Mouse (Mus musculus): Measurements from ENCODE around the gene Slc2a4. TPM values are rescaled to one million over a fixed set of nuclear protein-coding genes. Genes with fewer than 3 reads are reported as not detected.
A peak's percentile ranks its signal among the peaks of the same experiment; 100 is the strongest.

The Slc2a4 gene
- polyA plus RNA-seq, 1 experiment from 2014 or later, result 7.7 TPM

DNA sequence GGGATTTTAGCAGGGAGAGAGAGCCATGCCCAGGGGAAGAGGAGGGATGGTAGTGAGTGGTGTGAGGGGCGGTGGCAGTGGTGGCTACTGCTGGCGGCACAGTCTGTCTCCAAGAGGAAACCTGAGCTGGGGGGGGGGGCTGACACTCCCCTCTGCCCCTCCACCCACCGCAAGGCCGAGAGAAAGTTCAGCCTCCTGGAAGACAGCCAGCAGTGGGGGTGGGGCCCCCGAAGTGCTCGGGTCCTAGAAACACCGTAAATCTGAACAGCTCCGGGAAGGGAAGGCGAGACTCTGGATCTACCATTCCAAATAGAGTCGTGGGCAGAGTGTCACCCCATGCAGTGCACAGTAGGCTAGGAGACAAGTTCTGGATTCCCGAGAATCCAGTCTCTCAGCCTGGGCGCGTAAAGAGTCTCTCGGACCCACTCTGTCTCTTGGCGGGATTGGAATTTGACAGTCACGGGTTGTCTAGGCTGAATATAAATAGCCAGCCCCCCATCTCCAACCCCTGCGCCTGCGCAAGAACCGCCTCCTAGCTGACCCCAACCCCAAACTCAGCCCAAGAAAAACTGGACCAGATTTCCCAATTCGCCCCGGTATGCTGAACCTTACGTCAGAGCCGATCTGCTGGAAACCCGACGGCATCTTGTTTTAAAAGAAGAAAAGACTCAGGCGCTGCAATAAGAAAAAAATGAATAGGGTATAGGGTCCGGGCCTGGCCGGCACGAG lies 487 bp downstream of the Slc2a4 start:
- DNase-seq, result peak; percentile 57
- no peak for TF ChIP-seq CTCF (IDR thresholded peaks at IDR 0.05; ENCODE audit: low read depth)
- no peak for TF ChIP-seq EP300 (IDR thresholded peaks at IDR 0.05; ENCODE audit: low read depth)
- Histone ChIP-seq H3K27me3 (ENCODE audit: insufficient read depth, low read length) (peaks cover 30% of the 10 kb centered on the region; the same call in 1 of the 2 replicates), H3K4me2 (ENCODE audit: low read depth, low read length) (peak overlapping the region; percentile 93), H3K27ac (ENCODE audit: low read depth) (peak overlapping the region; percentile 85), H3K4me3 (ENCODE audit: low read depth, low read length) (peak overlapping the region; percentile 73), H3K9me3 (ENCODE audit: low read length) (no peaks in the 10 kb centered on the region), H3K4me1 (ENCODE audit: insufficient read depth) (peaks cover 20% of the 10 kb centered on the region), H3K9ac (replicated peaks) (peak overlapping the region; percentile 78), H3K36me3 (replicated peaks; ENCODE audit: insufficient read depth, low read length) (peaks cover 10% of the 10 kb centered on the region)
- ATAC-seq, result no peak
- 16% methylated on average over 29 of the region's 29 CpGs for WGBS (ENCODE audit: insufficient replicate concordance)

DNA sequence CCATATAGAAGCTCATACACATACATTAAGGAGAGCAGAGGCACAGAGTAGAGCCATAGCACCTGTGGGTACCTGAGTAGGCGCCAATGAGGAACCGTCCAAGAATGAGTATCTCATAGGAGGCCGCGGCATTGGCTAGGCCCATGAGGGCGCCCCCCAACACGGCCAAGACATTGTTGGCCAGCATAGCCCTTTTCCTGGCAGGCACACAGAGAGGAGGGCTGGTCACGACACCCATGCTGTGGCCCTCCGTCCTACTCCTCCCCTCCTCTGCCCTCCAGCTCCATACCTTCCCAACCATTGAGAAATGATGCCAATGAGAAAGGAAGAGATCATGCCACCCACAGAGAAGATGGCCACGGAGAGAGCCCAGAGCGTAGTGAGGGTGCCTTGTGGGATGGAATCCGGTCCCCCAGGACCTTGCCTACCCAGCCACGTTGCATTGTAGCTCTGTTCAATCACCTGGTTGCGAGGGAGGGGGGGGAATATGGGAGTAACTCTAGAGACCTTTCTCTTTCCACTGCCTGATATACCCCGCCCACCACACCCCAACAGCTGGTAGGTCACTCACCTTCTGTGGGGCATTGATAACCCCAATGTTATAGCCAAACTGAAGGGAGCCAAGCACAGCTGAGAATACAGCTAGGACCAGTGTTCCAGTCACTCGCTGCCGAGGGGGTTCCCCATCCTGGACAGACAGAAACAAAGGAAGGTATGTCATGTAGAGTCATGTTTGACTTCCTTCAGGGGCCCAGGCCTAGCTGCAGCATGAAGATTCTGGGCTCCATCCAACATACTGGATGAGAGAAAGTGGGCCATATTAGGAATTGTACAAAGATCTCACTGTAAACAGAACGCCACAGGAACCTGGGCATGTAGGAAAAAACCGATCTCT lies 1.7 kb downstream of the Slc2a4 start:
- peaks cover 10% of the 10 kb centered on the region for H3K36me3 ChIP-seq (replicated peaks; ENCODE audit: insufficient read depth, low read length)
- ATAC-seq, result peak; percentile 71
- peak overlapping the region; percentile 93 for H3K4me2 ChIP-seq (ENCODE audit: low read depth, low read length)
- peak overlapping the region; percentile 78 for H3K9ac ChIP-seq (replicated peaks)
- H3K27ac ChIP-seq (ENCODE audit: low read depth), result peak overlapping the region; percentile 85
- peak; percentile 85 for TF ChIP-seq EP300 (IDR thresholded peaks at IDR 0.05; ENCODE audit: low read depth)
- TF ChIP-seq CTCF (IDR thresholded peaks at IDR 0.05; ENCODE audit: low read depth), result no peak
- 82% methylated on average over 18 of the region's 18 CpGs for WGBS (ENCODE audit: insufficient replicate concordance)
- H3K27me3 ChIP-seq (ENCODE audit: insufficient read depth, low read length), result peaks cover 22% of the 10 kb centered on the region; the same call in 1 of the 2 replicates
- H3K9me3 ChIP-seq (ENCODE audit: low read length), result no peaks in the 10 kb centered on the region
- peaks cover 20% of the 10 kb centered on the region for H3K4me1 ChIP-seq (ENCODE audit: insufficient read depth)
- peak; percentile 71 for DNase-seq
- H3K4me3 ChIP-seq (ENCODE audit: low read depth, low read length), result peak overlapping the region; percentile 73

DNA sequence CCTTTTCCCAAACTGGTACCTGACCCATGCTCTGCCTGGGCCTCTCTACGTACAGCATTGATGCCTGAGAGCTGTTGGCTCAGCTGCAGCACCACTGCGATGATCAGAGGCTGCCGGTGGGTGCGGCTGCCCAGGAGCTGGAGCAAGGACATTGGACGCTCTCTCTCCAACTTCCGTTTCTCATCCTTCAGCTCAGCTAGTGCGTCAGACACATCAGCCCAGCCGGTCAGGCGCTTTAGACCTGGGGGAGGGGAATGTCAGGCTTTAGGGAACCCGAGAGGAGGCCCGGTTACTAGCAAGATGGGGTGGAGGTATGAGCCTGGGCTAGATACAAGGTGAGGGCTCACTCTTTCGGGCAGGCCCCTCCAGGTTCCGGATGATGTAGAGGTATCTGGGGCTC lies 2.8 kb downstream of the Slc2a4 start:
- peaks cover 20% of the 10 kb centered on the region; the same call in 1 of the 2 replicates for H3K27me3 ChIP-seq (ENCODE audit: insufficient read depth, low read length)
- no peaks in the 10 kb centered on the region for H3K9me3 ChIP-seq (ENCODE audit: low read length)
- no peak for DNase-seq
- WGBS (ENCODE audit: insufficient replicate concordance), result 82% methylated on average over 13 of the region's 13 CpGs
- ATAC-seq, result no peak
- H3K36me3 ChIP-seq (replicated peaks; ENCODE audit: insufficient read depth, low read length), result peaks cover 10% of the 10 kb centered on the region
- H3K4me2 ChIP-seq (ENCODE audit: low read depth, low read length), result peak overlapping the region; percentile 93
- H3K27ac ChIP-seq (ENCODE audit: low read depth), result peak overlapping the region; percentile 85; the same call in 1 of the 2 replicates
- H3K4me1 ChIP-seq (ENCODE audit: insufficient read depth), result peaks cover 20% of the 10 kb centered on the region
- peak overlapping the region; percentile 73 for H3K4me3 ChIP-seq (ENCODE audit: low read depth, low read length)
- no peak for TF ChIP-seq EP300 (IDR thresholded peaks at IDR 0.05; ENCODE audit: low read depth)
- TF ChIP-seq CTCF (IDR thresholded peaks at IDR 0.05; ENCODE audit: low read depth), result no peak
- H3K9ac ChIP-seq (replicated peaks), result no peak overlapping the region; the same call in 1 of the 2 replicates

DNA sequence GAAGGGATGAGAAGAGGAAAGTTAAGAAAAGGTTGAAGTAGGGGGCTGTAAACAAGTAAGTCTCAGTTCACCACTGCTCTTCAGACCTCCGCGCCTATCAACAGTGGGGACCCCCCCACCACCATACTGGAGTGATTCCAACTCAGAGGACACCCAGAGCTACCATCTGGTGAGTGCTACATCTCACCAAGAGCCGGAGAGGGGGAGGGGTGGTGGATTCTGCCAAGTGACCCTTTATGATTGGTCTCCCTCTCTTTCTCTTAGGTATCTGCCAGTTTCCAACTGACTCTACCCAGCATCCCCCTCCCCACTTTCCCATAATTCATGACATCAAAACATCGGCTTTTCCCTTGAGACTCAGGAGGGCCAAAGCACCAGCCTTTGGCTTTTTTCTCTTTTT lies 7.0 kb downstream of the Slc2a4 start:
- Histone ChIP-seq H3K4me1 (ENCODE audit: insufficient read depth) (peaks cover 10% of the 10 kb centered on the region), H3K4me2 (ENCODE audit: low read depth, low read length) (no peak overlapping the region), H3K27me3 (ENCODE audit: insufficient read depth, low read length) (peaks cover 40% of the 10 kb centered on the region), H3K27ac (ENCODE audit: low read depth) (no peak overlapping the region), H3K9me3 (ENCODE audit: low read length) (no peaks in the 10 kb centered on the region), H3K4me3 (ENCODE audit: low read depth, low read length) (no peak overlapping the region), H3K9ac (replicated peaks) (no peak overlapping the region), H3K36me3 (replicated peaks; ENCODE audit: insufficient read depth, low read length) (peaks cover 10% of the 10 kb centered on the region)
- no peak for ATAC-seq
- TF ChIP-seq EP300 (IDR thresholded peaks at IDR 0.05; ENCODE audit: low read depth) (no peak), CTCF (IDR thresholded peaks at IDR 0.05; ENCODE audit: low read depth) (no peak)
- WGBS (ENCODE audit: insufficient replicate concordance), result 83% methylated on average over 4 of the region's 4 CpGs
- DNase-seq, result no peak

DNA sequence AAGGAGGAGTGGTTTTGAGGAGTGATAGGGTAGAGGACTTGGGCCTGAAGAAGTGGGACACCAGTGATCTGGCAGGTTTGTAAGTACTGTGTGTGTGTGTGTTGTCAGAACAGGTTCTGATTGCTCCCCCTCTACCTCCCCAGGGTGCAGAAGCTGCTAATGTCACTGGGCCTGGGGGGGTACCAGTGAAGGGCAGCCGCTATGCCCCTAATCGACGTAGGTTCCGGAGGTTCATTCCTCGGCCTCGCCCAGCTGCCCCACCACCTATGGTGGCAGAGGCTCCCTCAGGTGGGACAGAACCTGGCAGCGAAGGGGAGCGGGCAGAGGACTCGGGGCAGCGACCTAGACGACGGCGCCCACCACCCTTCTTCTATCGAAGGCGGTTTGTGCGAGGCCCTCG lies 8.3 kb downstream of the Slc2a4 start:
- Histone ChIP-seq H3K4me1 (ENCODE audit: insufficient read depth) (peaks cover 16% of the 10 kb centered on the region), H3K4me3 (ENCODE audit: low read depth, low read length) (no peak overlapping the region), H3K9me3 (ENCODE audit: low read length) (no peaks in the 10 kb centered on the region), H3K27ac (ENCODE audit: low read depth) (no peak overlapping the region), H3K4me2 (ENCODE audit: low read depth, low read length) (no peak overlapping the region), H3K9ac (replicated peaks) (no peak overlapping the region), H3K27me3 (ENCODE audit: insufficient read depth, low read length) (peaks cover 52% of the 10 kb centered on the region), H3K36me3 (replicated peaks; ENCODE audit: insufficient read depth, low read length) (peaks cover 6% of the 10 kb centered on the region)
- 90% methylated on average over 17 of the region's 17 CpGs for WGBS (ENCODE audit: insufficient replicate concordance)
- ATAC-seq (no peak), DNase-seq (no peak)
- TF ChIP-seq EP300 (IDR thresholded peaks at IDR 0.05; ENCODE audit: low read depth), result no peak

- H3K27ac ChIP-seq (ENCODE audit: low read depth), result no peak overlapping the region
- ATAC-seq, result no peak
- H3K27me3 ChIP-seq (ENCODE audit: insufficient read depth, low read length), result peaks cover 58% of the 10 kb centered on the region
- no peak for DNase-seq
- H3K36me3 ChIP-seq (replicated peaks; ENCODE audit: insufficient read depth, low read length), result peaks cover 4% of the 10 kb centered on the region
- no peak overlapping the region for H3K4me2 ChIP-seq (ENCODE audit: low read depth, low read length)
- WGBS (ENCODE audit: insufficient replicate concordance), result 64% methylated on average over 5 of the region's 5 CpGs
- H3K9ac ChIP-seq (replicated peaks), result no peak overlapping the region
- H3K4me1 ChIP-seq (ENCODE audit: insufficient read depth), result peaks cover 21% of the 10 kb centered on the region
- H3K9me3 ChIP-seq (ENCODE audit: low read length), result no peaks in the 10 kb centered on the region
- no peak overlapping the region for H3K4me3 ChIP-seq (ENCODE audit: low read depth, low read length)
- TF ChIP-seq CTCF (IDR thresholded peaks at IDR 0.05; ENCODE audit: low read depth) (no peak), EP300 (IDR thresholded peaks at IDR 0.05; ENCODE audit: low read depth) (no peak)
Observed at GRCm38 (mm10) chr11:69939181-69939580, 8.8 kb downstream of the Slc2a4 start.
